Mouse (Mus musculus): ENCODE data around the gene Iqsec1. TPM values are rescaled to one million over a fixed set of nuclear protein-coding genes. Genes with fewer than 3 reads are reported as not detected.
A peak's percentile ranks its signal among the peaks of the same experiment; 100 is the strongest.

The Iqsec1 gene
- total RNA-seq, 2 experiments from 2014 or later, result 343 TPM

DNA sequence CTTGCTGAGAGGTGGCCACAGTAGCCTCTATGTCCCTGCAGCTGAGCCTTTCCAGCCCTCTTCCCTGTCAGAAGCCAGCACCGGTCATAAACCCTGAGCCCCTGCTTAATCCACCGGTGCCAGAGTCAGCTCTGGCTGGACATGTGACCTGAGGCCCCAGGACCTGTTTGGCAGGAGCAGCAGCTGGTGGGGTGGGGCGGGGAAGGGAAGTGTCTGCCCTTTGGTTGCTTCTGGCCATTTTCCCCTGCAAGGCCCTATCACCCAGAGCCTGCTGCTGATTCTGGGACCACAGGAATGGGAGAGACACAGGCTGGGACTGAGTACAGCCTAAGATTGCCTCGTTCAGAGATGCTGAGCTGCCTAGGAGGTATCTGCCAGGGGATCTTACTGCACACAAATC, 257.2 kb downstream of the Iqsec1 start:
- no peak for DNase-seq (ENCODE audit: low spot score in 2 of 2)

DNA sequence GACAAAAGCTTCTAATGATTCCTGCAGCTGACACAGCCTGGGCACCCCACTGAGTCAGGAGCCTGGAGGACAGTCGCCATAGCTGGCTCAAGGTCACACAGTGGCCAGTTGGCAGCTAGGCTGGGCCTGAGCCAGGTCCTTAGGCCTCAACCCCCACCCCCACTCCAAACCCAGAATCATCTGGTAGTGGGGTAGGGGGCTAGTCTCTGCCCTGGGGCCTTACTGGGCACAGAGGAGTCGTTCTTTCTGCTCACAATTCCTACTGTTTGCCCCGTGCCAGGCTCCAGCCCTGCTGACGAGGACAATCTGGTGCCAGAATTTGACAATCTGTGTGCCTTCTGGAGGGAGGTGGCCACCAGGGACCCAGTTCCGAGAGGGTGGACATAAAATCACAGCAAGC, 258.7 kb downstream of the Iqsec1 start:
- DNase-seq (ENCODE audit: low spot score in 2 of 2), result peak in 1 of 2 experiments; percentile 23

DNA sequence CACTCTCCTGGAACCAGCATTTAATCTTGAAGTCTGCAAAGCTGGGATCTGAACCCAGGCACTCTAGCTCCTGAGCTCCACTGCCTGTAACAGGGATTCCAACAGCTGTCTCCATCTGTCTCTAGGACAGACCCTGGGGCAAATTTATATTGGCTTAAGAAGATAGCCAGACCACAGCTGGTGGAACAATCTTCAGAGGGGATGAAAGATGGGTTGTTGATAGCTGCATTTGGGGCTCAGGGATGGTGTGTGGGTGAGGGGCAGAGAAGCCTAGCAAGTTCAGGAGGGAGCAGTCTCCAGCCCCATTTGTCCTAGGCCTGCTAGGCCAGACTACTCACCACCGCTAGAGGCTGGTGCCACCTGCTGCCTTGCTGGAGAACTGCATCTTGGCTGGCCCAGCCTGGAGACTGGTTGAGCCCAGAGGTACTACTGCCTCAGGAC, 260.0 kb downstream of the Iqsec1 start:
- DNase-seq (ENCODE audit: low spot score in 2 of 2), result peak; percentile 83 to 86

DNA sequence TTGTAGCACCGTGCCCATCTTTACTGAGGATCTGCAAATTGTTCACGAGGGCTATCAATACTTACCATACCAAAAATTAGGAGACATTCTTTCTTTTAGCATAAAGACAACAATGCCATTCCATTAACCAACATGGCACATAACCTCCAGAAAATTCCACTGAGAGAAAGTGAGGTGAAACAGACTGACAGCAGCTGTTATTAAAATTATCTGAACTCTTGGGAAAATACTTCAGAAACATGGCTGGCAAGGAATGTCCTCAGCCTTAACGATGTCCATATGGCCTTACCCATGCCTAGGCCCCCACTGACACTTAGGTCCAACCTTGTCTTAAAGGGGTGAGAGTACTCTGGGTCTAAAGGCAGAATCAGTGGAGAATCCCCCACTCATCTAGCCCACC, 260.7 kb downstream of the Iqsec1 start:
- DNase-seq (ENCODE audit: low spot score in 2 of 2), result no peak

DNA sequence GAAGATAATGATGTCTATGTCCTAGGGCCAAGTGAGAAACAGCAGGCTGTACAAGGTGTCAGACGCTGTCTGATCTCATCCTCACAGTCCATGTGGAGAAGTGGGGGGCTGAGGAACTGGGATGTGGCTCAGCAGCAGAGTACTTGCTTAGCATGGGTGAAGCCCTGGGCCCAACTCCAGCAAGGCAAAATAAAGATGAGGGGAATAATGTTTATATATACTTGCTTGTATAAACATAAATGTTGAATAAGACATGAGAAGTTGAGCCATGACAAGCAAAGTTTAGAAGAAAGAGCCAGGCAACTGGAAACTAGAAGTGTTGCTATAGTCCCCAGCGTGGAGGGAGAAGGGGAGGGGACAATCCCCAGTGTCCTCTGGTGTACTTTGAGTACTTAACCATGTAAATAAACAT, 261.8 kb downstream of the Iqsec1 start:
- no peak for DNase-seq (ENCODE audit: low spot score in 2 of 2)

DNA sequence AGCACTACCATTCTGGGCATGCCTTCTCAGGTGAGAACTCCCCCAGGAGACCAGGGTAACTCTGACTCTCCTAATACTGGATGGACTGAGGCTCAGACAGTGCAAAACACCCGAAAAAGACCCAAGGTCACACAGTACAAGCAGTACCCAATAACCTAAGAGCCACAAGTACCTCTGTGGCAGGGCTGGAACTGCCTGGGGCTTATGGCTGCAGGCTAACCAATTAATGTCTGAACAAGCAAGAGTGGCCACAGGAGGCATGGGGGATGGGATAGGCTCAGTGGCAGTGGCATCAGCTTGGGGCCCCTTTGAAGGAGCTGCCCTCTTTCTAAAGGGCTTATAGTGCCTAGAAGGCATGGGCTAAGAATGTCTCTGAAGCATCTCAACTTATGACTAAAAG, 263.0 kb downstream of the Iqsec1 start:
- DNase-seq (ENCODE audit: low spot score in 2 of 2), result no peak

DNA sequence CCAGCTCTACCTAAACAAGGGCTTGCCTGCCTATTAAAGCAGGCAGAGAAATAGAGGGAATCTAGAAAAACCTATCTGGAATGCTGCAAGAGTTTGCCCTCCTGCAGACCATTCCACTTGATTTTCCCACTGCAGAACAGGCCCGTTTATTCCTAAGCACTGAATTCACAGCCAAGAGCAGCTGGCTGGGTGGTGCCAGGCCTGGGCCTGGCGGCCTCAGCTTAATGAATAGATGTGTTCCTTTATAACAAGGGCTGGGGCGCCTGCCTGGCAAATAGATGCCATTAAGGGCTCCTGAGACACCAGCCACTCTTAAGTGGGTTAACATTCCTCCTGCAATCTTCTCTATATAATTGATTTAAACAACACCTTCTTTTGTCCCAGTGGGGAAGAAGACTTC, 265.5 kb downstream of the Iqsec1 start:
- no peak for DNase-seq (ENCODE audit: low spot score in 2 of 2)

DNA sequence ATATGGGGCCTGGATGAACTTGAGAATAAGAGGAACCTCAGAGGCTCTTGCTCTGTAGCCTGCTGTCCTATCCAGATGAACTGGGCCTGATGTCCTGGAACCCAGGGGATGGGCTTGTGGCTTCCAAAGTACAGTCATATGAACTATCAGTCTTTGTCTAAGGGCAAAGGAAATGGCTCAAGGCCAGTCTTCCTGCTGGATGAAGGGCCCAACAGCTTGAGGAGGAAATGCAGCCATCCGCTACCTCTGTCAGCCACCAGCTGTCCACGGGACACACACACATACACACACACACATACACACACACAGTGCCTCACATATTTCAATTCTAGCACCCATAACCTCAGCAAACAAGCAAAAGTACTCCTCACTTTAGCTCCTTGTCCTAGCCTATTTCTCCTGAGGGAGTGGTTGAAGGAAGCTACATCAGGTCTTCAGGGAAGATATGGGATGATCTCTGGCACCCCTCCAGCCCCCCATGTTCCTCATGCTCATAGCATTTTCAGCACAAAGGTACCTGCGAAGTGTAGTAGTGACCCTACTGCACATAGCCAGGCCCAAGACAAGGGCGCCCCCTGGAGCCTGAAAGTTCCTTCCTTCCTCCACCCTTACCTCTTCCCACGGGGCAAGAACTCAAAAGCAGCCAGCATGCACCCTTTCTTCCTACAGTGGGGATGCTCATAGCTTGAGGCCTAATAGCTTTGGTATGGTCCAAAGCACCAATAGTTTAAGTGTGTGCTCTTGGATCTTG, 267.3 kb downstream of the Iqsec1 start:
- no peak for DNase-seq (ENCODE audit: low spot score in 2 of 2)

DNA sequence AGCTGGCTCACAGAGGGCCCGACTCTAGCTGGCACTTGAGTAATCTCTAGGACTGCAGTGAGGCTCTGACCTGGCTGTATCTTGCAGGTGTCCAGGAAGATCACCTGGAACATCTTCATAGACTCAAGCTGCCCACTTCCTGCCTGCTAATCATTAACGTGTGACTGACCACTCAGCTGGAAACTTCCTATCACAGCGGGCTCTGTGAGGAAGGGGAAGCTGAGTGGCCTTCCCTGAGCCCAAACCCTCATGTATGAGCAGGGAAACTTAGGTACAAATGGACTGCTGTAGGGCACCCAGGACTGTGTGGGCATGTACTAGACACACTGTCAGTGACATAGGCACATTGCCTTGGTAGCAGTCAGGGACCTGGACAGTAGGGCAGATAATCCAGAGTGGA, 268.3 kb downstream of the Iqsec1 start:
- DNase-seq (ENCODE audit: low spot score in 2 of 2), result no peak

DNA sequence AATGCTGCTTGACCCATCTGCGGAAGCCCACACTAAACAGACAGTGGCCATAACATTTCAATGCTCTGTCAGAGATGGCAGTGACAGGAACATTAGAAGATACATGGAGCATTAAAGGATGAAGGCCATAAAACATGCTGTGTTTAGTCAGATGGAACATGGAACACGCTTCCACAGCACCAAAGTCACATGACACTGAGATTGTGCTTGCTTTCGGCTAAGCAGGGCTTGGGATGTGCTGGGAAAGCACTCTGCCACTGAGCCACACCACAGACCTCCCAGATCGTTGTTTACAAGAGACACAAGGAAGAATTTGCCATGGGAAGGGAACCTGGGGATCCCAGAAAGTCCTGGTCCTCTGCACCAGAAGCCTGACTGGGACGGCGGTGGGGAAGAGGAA, 269.1 kb downstream of the Iqsec1 start:
- no peak for DNase-seq (ENCODE audit: low spot score in 2 of 2)

DNA sequence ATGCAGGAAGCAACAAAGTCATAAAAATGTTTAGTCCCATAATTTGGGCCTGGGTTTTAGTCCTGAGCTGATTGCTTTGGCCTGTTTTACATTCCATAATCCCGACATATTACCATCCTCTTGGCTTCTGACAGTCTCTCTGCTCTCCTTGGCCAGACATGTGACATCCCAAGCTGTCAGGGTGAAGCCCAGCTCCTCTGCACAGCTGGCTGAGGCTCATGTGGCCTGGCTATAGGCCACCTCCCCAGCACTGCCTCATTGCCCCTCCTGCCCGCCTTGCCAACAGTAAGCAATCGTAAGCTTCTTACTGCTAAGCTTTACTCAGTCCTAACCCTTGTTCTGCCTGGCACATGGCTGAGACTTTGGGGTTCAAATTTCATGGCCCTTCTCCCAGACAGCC, 270.0 kb downstream of the Iqsec1 start:
- no peak for DNase-seq (ENCODE audit: low spot score in 2 of 2)

DNA sequence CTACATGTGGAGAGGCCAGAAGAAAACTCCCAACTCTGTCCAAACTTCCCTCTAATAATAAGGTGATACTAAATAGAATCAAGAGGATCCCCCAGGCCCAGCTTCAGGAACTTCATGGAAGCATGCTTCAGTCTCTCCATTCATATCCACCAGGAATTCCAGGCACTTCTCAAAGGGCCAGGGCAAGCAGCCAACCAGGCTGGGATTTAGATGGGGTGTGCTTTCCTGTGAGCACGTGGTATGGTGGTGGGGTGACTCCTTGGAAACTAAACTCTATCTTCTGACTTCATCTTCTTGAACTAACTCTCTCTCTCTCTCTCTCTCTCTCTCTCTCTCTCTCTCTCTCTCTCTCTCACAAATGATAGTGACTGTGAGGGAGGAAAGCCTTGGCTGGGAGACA, 270.8 kb downstream of the Iqsec1 start:
- no peak for DNase-seq (ENCODE audit: low spot score in 2 of 2)

DNA sequence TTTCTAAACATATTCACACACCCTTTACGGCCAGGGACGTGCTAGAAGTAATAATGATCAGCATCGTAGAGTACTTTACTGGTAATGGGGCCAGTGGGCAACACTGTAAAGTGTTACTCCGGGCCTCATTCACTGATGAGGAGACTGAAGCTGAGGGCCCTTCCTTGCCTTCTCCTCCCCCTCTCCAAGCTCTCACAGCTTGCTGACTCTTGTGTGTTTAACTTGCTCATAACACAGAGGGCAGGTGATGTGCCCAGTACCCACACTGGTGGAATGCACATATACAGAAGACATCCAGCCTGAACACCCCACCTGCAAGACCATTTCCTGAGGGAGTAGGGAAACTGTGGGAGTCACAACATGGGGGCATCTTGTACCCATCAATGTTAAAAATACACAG, 271.6 kb downstream of the Iqsec1 start:
- no peak for DNase-seq (ENCODE audit: low spot score in 2 of 2)

DNA sequence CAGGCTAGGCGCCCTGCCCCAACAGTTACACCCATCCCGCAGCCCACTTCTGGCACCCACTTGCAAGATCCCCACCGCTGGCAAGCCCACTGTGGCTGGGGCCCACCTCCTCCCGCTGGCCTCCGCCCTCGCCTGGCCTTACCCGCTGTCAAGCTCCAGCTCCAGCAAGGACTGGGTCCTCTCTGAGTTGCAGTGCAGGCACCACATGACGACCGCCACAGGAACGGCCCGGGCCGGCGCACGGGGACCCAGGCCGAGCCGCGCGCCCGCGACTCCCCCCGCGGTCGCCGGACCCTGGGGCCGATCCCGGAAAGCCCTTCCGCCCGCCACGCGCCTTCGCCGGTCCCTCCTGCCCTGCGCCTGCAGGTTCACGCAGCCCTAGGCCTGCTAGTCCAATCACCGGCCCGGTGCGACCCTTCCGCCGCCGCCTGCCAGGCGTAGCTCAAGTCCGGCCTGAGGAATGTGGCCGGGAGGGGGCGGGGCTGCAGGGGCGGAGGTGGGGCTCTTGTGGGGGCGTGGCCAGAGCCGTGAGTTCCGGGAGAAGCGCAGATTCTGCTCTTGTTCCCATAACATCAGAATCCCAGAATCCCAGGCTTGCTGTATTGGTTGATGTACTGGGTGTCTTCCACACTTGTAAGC, 272.3 kb downstream of the Iqsec1 start:
- no peak for DNase-seq (ENCODE audit: low spot score in 2 of 2)

DNA sequence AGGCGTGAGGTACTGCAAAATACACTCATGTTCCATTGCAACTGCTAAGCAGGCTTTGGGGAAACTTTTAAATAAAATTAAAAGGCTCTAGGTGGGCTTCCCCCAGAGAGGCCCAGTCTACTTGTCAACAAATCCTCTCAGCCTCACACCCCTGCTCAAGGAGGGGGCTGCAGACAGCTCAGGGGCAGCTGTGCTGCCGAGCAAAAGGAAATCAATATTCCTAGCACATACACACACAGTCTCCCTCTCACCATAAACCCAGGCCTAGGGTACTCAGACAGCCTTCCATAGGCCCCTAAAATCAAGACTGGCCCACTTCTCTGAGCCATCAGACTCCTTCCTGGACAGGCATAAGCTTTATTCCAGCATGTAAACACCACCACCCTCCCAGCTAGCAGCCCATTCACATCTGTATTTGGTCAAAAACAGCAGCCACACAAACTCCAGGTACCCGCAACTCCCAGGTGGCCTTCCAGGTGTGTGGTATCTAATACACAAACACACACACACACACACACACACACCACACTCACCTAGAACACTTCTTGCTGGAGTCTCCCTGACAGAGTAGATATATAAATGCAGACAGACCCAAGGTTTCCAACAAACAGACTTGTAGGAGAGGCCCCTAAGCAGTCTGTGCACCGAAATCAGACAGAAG, 273.1 kb downstream of the Iqsec1 start:
- DNase-seq (ENCODE audit: low spot score in 2 of 2), result no peak

DNA sequence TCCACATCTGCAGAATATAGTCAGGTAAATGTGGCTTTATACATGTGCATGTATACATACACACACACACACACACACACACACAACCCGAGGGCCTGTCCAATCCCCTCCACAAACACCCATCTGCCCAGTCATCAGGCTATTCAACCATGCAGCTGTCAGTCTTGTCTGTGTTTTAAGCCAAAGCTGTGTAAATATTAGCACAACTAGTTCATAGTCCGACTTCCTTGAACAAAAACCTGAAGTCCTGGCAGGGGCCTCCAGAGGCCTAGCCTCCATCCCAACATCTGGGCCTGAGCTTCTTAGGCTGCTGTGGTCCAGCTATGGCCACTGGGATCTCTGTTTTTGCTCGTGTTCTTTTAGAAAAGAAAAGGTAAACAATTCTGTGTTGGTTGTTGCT, 274.8 kb downstream of the Iqsec1 start:
- no peak for DNase-seq (ENCODE audit: low spot score in 2 of 2)

DNA sequence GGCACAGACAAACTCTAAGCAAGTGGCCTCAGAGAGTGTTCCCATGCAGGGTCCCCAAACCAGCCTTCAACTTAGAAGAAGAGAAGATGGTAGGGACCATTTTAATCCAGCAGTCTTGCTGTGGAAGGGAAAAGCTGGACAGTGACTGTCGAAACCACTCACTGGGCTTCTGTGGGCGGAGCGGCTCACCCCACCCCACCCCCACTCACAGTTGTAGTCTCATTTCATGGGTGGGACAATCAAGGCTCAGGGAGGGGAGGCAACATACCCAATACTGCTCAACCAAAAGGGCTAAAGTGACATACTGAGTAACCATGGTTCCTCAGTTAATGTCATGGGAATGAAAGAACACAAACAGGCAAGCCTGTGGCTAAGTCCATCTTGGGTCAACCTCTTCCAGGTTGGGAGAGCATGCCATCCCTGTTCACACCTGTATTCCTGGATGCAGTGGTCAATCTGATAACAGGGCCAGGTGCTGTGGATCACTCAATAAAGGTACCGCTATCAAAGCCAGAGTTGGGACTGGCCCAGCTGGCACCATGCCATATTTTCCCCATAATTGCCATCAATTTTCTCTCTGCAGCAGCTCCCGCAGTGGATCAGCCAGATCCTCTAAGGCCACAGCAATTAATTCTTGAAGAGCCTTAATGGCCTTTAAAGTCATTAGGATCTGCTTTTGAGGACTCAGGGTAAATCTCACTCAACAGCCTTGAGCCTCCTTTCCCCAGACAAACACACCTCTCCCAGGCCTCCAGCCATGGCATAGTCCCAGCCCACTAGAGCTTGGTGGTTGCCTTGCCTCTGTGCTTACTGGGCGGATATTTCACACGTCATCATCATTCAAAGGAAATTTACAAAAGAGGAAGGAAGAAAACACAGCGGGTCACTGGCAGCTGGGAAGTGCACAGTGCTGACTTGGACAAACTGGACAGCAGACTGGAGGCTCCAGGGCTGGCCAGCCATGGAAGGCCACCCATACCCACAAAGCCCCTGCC, 275.7 kb downstream of the Iqsec1 start:
- no peak for DNase-seq (ENCODE audit: low spot score in 2 of 2)

DNA sequence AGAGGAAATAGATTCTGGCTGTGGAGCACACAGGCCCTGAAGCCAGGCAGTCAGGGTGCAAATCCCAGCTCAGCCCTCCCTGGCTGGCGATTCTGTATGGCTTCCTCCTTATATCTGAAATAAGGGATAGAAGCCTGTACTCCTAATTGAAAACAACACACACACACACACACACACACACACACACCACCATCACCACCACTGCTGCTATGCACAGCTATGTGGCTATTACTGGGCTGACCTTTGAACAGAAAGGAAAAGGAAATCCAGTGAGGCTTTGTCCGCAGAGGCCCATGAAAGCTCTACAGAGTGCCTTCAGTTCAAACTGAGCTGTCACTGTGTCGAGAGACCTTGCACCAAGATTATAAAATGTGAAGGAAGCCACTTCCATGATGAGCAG, 276.4 kb downstream of the Iqsec1 start:
- no peak for DNase-seq (ENCODE audit: low spot score in 2 of 2)

DNA sequence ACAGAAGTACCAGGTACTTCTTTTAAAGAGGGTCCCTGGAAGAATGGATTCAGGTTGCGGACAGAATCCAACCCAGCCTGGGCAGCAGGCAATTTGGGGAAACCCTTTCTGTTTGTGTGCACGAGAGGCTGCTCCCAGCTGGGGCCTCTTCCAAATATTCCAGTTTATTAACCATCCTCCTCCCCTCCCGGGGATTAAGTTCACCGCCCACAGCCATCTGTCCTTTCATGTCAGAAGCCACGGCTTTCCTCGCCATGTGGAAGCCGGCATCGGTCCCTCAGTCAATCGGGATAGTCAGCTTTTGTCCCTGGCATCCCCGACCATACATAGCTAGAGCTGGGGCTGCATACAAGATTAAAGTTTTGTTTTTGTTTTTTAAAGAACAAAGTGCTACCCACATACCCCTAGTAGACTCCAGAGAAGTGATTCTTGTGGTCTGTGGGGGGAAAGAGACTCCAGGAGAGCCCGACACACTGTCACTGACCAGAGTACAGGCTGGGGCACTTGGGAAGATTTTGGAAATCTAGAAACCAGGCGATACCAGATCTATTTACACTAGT, 276.9 kb downstream of the Iqsec1 start:
- no peak for DNase-seq (ENCODE audit: low spot score in 2 of 2)

DNA sequence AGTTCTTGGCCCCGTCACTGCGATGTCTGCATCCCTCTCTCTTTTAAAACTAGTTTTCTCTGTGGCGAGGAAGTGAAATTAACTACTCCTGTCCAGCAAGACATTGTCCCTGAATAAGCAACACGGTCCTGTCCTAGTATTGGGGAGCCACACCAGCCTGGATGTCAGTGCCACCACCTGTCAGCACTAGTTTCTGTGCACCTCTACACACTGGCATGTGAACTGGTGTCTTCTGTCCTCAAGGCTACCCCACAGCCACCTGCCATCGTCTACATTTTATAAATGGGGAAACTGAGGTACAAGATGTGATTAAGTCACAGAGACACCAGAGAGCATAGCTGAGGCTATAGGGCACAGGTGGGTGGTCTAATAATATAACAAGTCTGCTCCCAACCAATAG, 277.7 kb downstream of the Iqsec1 start:
- DNase-seq (ENCODE audit: low spot score in 2 of 2), result no peak

Measured in left cerebral cortex, adult 18-20 months (tissue).